Mouse (Mus musculus) heart, embryonic 11.5 days (tissue): ENCODE results near the gene Amhr2. TPM values are rescaled to one million over a fixed set of nuclear protein-coding genes. Genes with fewer than 3 reads are reported as not detected.
A peak's percentile ranks its signal among the peaks of the same experiment; 100 is the strongest.

Experiments used
- ATAC-seq: fragments of 200-750 bp; cut with Nextera tagmentation; replicated peaks from 2 replicates; pipeline ENCODE4 v1.8.0; 2017; ENCODE audit warnings: moderate library complexity; ENCODE audit not compliant: insufficient number of reproducible peaks, low FRiP score, low TSS enrichment
- H3K27ac ChIP-seq: fragments of 300-500 bp; sonication (generic); 2 replicates; pipeline ENCODE4 v1.5.1; 2014; ENCODE audit warnings: mild to moderate bottlenecking, low read depth, low read length
- H3K27me3 ChIP-seq: fragments of 300-500 bp; sonication (generic); 2 replicates; pipeline ENCODE4 v1.6.1; 2014; ENCODE audit warnings: mild to moderate bottlenecking, low read length, mixed read lengths; ENCODE audit not compliant: control insufficient read depth, insufficient read depth
- H3K36me3 ChIP-seq: fragments of 300-500 bp; sonication (generic); 2 replicates; pipeline ENCODE4 v1.6.1; 2014; ENCODE audit warnings: mild to moderate bottlenecking, low read length, moderate library complexity, mixed read lengths; ENCODE audit not compliant: control insufficient read depth, insufficient read depth
- H3K4me1 ChIP-seq: fragments of 300-500 bp; sonication (generic); 2 replicates; pipeline ENCODE4 v1.6.1; 2014; ENCODE audit warnings: low read length; ENCODE audit not compliant: control insufficient read depth, insufficient read depth
- H3K4me2 ChIP-seq: fragments of 300-500 bp; sonication (generic); 2 replicates; pipeline ENCODE4 v1.6.1; 2014; ENCODE audit warnings: mild to moderate bottlenecking, moderate library complexity
- H3K4me3 ChIP-seq: fragments of 300-500 bp; sonication (generic); 2 replicates; pipeline ENCODE4 v1.5.1; 2014; ENCODE audit warnings: low read depth, low read length
- H3K9ac ChIP-seq: fragments of 300-500 bp; sonication (generic); 2 replicates; pipeline ENCODE4 v1.6.1; 2014; ENCODE audit warnings: mild to moderate bottlenecking, low read depth, low read length, moderate library complexity
- H3K9me3 ChIP-seq: fragments of 300-500 bp; sonication (generic); replicated peaks from 2 replicates; pipeline ENCODE4 v1.6.1; 2016; ENCODE audit warnings: low read length; ENCODE audit not compliant: control insufficient read depth
- WGBS: fragments of 180-500 bp; shearing (Covaris S2); extraction: QIAGEN DNeasy Blood & Tissue Kit; methylation state at CpG from one replicate; pipeline ENCODE4 v1.1.7; 2014; ENCODE audit not compliant: insufficient replicate concordance; 5-methylcytosine and 5-hydroxymethylcytosine counted together
- polyA plus RNA-seq: library from polyadenylated mRNA; unstranded; fragments of >200 nt; fragmentation: Nextera tagmentation; extraction: Ambion mirVana; gene quantifications from 2 replicates; pipeline ENCODE4 v1.2.1, GENCODE M21; 2014

Gene Amhr2
- 0.93 and 1.2 TPM in 2 replicates for polyA plus RNA-seq

DNA sequence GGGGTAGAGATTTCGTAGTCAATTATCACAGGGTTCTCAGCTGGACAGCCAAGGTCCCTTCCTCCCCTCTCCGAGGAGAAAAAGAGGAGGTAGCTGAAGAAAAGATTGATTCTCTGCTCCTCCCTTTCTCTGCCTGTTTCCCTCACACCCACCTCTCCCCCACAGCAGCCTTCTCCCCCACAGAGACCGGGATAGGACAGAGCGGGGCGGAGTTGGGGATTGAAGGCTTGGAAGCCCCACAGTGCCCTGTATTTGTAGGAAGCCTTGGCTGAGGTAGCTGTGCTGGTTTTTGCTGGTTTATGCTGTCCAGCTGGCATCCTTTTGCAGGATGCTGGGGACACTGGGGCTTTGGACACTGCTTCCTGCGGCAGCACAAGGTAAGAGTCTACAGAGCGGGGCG is at the start of gene Amhr2:
Gene Amhr2, plus strand, starts transcription at position 222 of the 400 bp plus-strand sequence.
- Histone ChIP-seq H3K4me2 (0 out of 2 replicates have a peak within 1 kb of the TSS, but pooled peaks have one; percentile 12), H3K9ac (no peak within 1 kb of the TSS), H3K27ac (no peak within 1 kb of the TSS), H3K9me3 (no peaks in the 10 kb centered on the region), H3K4me1 (peaks cover 7% of the 10 kb centered on the region), H3K36me3 (no peaks in the 10 kb centered on the region), H3K4me3 (no peak within 1 kb of the TSS), H3K27me3 (no peaks in the 10 kb centered on the region)
- 53% methylated on average over 8 of the region's 8 CpGs for WGBS
- ATAC-seq, result no peak

DNA sequence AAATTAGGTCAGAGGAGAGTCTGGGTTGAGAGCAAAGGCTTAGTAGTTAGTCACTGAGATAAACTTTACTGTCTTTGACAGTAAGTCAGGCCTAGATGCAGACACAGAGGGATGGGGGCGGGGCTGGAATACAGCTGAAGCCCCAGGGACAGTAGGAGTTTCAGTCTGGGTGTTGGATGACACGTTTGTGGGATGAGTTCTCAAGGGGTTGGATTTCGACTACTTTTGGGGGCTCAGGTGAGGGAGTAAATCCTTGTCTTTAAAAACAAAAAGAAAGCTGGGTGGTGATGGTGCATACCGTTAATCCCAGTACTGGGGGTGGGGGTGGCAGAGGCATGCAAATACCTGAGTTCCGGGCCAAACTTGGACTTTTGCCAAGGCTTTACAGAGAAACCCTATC is 46.5 kb upstream of the Amhr2 start:
- no peaks in the 10 kb centered on the region for H3K9me3 ChIP-seq
- ATAC-seq, result no peak
- H3K36me3 ChIP-seq, result no peaks in the 10 kb centered on the region
- H3K27ac ChIP-seq, result peak overlapping the region; percentile 93
- peak overlapping the region; percentile 75 for H3K4me2 ChIP-seq
- 19% methylated on average over 5 of the region's 5 CpGs for WGBS
- H3K9ac ChIP-seq, result no peak overlapping the region
- peak overlapping the region; percentile 55; the same call in 1 of the 2 replicates for H3K4me3 ChIP-seq
- H3K4me1 ChIP-seq, result peaks cover 14% of the 10 kb centered on the region
- H3K27me3 ChIP-seq, result no peaks in the 10 kb centered on the region

DNA sequence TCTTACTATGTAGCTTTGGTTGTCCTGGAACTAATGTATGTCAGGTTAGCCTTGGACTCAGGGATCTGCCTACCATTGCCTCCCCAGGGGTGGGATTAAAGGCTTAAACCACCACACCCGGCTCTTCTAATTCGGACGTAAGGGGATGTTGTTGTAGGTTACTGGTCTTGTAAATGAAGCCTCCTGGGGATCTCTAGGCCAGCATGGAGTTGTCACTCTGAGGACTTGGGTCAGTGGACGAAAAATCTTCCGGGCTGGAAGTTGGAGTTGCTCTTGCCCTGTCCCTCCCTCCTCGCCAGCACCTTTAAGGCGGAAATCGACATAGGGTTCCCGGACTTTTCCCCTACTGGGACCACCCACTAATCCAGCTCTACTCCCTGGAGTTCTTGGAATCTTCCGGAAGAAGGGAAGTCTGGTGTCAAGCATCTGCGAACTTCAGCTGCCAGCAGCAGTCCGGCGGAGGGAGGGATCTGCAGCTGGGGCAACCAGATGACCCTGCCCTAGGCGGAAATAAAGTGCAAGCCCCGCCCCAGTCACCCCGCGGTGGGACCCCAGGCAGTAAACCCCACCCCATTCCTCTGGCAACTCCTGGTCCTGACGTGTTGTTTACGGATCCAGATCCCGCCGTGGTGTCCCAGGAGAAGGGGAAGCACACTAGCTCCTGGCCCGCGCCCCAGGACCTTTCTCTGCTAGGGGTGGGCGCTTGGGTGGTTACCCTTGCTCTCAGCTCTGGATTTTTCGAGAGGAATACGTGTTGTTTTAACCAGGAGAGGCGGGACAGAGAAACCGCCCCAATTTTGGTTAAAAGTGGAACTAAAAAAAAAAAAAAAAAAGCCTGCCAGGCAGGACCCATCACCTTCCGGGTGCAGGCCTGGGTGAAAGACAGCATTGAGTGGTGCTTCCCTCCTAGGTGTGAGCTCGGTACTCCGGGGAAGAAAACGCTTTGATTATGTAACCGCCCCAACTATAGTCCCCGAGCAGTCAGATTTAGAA is 45.6 kb upstream of the Amhr2 start:
- no peaks in the 10 kb centered on the region for H3K9me3 ChIP-seq
- no peaks in the 10 kb centered on the region for H3K27me3 ChIP-seq
- H3K9ac ChIP-seq, result peak overlapping the region; percentile 79
- WGBS, result 3% methylated on average over 34 of the region's 34 CpGs
- H3K36me3 ChIP-seq, result no peaks in the 10 kb centered on the region
- peak overlapping the region; percentile 75 for H3K4me2 ChIP-seq
- ATAC-seq, result peak; percentile 86
- peak overlapping the region; percentile 93 for H3K27ac ChIP-seq
- H3K4me1 ChIP-seq, result peaks cover 14% of the 10 kb centered on the region
- H3K4me3 ChIP-seq, result peak overlapping the region; percentile 55

DNA sequence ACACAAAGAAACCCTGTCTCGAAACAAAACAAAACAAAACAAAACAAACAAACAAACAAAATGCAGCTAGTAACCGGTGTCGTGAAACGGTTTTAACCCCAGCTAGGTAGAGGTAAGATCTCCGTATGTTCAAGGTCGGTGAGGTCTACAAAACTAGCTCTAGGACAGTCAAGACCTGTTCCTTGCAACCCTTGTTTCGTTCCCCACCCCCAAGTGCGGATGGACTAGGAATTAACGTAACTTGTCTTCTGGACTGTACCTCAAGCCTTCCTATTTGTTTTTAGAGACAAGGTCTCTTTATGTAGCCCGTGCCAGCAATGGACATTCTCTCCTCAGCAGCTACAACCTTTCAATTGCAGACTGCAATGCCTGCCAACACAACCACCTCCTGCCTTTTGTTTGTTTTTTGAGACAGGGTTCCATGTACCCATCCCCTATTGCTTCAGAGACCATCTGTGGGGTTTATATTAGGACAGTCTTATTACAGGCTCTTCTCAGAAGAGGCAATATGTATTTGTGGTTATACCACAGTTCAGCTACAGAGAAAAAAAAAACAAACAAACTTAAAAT is 44.6 kb upstream of the Amhr2 start:
- peaks cover 7% of the 10 kb centered on the region for H3K4me1 ChIP-seq
- no peak overlapping the region for H3K9ac ChIP-seq
- H3K4me3 ChIP-seq, result no peak overlapping the region
- ATAC-seq, result no peak
- H3K27ac ChIP-seq, result peak overlapping the region; percentile 1; the same call in 1 of the 2 replicates
- H3K36me3 ChIP-seq, result no peaks in the 10 kb centered on the region
- no peaks in the 10 kb centered on the region for H3K9me3 ChIP-seq
- 74% methylated on average over 10 of the region's 10 CpGs for WGBS
- H3K27me3 ChIP-seq, result no peaks in the 10 kb centered on the region
- H3K4me2 ChIP-seq, result no peak overlapping the region; the same call in 1 of the 2 replicates

DNA sequence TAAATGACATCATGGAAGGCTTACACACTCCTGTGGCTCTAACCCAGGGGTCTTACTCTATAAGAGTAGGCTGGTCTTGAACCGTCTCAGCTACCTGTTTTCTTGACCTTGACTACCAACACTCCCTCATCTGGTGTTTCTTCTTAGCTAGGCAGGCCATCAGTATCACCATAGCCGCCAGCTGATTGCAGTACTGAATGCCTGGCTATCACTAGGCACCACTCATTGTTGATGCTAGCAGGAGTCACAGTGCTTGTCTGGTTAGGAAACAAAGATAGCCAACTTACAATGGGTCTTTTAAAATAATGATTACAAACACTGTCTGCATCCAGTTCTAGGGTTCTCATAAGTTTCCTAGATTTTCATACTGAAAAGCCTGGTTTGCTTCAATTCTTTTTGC is 43.9 kb upstream of the Amhr2 start:
- Histone ChIP-seq H3K9ac (no peak overlapping the region), H3K4me2 (no peak overlapping the region), H3K9me3 (no peaks in the 10 kb centered on the region), H3K4me1 (peaks cover 7% of the 10 kb centered on the region), H3K36me3 (no peaks in the 10 kb centered on the region), H3K27ac (peak overlapping the region; percentile 1; the same call in 1 of the 2 replicates), H3K4me3 (no peak overlapping the region), H3K27me3 (no peaks in the 10 kb centered on the region)
- WGBS, result 44% methylated on average over 2 of the region's 2 CpGs
- ATAC-seq, result no peak

DNA sequence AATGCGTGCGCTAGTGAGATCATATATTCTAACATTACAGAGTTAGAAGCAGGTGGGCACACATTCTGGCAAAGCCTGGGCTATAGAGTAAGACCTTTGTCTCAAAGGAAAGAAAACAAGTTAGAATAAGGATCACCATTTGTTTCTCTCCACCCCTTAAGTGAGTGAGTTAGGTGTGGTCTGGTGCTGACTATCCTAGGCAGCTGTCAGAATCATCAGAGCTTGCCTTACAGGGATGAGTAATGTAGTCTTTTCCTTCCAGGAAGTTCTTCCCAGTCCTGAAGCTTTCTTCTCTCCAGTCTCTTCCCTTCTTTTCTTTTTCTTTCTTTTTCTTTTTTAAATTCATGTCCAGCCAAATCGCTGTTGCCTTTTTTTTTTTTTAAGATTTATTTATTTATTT is 43.0 kb upstream of the Amhr2 start:
- no peak overlapping the region for H3K4me2 ChIP-seq
- no peak overlapping the region for H3K9ac ChIP-seq
- H3K4me3 ChIP-seq, result no peak overlapping the region
- H3K4me1 ChIP-seq, result peaks cover 7% of the 10 kb centered on the region
- no peak overlapping the region for H3K27ac ChIP-seq
- no peaks in the 10 kb centered on the region for H3K36me3 ChIP-seq
- 97% methylated on average over 3 of the region's 3 CpGs for WGBS
- H3K27me3 ChIP-seq, result no peaks in the 10 kb centered on the region
- ATAC-seq, result no peak
- no peaks in the 10 kb centered on the region for H3K9me3 ChIP-seq

DNA sequence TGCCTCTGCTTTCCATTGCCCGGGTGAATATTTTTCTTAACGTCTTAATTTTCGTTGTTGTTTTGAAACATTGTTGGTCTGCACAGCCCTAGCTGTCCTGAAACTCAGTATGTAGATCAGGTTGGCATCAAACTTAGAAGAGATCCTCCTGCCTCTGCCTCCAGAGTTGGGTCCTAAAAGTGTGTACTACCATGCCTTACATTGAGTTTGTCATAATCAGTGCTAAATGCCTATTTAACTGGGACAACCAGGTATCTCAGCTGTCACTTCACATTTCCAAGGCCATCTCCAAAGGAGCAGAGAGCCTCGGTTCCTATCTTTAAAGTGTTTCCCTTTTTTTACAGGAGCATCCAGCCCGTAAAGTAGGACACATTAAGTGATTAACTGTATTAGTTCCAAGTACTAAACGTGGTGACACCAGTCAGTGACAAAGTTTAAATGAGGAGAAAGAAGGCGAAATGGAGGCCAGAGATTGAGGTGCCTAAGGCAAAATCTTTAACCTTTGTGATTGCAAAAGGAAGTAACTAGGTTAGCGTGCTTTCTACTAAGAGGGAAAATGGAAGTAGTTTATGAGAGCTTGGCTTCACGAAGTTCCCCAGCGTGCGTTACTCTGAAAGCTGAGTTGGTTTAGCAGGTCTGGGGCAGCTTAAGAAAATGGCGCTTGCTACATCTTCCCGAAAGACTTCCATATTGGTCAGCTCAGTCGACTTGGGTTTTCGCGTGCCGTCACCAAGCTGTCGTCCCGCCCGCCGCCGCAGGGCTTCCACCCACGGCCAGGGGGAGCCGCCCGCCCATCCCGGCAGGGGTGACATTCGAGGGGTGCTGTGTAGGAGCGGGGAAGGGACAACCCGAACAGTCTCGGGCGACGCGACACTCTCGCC is 40.3 kb upstream of the Amhr2 start:
- Histone ChIP-seq H3K27me3 (no peaks in the 10 kb centered on the region), H3K27ac (peak overlapping the region; percentile 99), H3K4me1 (0 out of 2 replicates have a peak, but pooled peaks cover 7% of the 10 kb centered on the region), H3K4me3 (peak overlapping the region; percentile 47), H3K4me2 (peak overlapping the region; percentile 67), H3K9ac (peak overlapping the region; percentile 80), H3K9me3 (no peaks in the 10 kb centered on the region), H3K36me3 (peaks cover 21% of the 10 kb centered on the region)
- peak; percentile 3 for ATAC-seq
- WGBS, result 16% methylated on average over 34 of the region's 34 CpGs
